Mouse (Mus musculus) B cell, adult 67 days (primary cell): ENCODE data around the gene Kctd19. TPM values are rescaled to one million over a fixed set of nuclear protein-coding genes. Genes with fewer than 3 reads are reported as not detected.

Experiments
- total RNA-seq, 2 experiments: library from RNA; stranded (reverse); gene quantifications; 4 replicates each; pipeline ENCODE4 v1.2.4; 2023

Gene Kctd19
- total RNA-seq = not detected

DNA sequence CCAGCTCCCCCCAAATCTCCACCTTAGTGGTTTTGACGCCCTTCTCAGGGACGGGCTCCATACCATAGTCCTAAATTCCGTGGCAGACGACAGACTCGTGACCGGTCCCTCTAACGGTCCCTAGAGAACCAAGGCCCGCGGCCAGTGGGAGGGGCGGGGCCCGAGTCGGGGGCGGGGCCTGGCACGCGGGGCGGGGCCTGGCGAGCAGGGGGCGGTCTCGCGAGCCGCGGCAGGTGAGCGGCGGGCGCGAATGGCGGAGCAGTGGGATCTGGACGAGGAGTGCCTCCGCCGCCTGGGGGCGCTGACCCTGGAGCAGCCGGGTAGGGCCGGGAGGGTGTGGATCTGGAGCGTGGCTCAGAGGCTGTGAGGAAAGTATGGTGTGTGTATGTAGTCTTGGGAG is at the start of gene Kctd19, which contains the start of gene Lrrc36:
TSS of gene Kctd19 (minus strand) at position 112 of the 400 bp plus-strand sequence.
TSS of gene Lrrc36 (plus strand) at position 181 of the 400 bp plus-strand sequence.

DNA sequence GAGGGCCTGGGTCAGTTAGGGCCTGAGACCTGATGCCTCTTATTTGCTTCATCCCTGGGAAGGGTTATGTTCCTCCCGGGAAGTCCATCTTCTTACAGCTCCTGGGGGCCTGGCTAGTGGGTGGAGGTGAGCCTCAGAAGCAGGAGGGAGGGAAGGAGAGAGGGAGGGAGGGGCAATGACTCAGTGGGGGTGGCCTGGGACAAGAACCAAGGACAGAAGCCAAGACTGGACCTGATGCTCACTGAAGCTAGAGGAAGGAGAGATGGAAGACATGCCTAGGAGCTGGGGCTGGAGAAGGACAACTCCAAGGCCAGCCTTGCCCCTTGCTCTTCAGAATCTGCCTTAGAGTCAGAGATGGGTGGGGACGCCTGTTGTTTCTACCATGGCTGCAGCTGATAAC is 40.3 kb downstream of the Kctd19 start, which contains the start of gene Plekhg4:
TSS of gene Plekhg4 (plus strand) at position 243 of the 400 bp plus-strand sequence.

DNA sequence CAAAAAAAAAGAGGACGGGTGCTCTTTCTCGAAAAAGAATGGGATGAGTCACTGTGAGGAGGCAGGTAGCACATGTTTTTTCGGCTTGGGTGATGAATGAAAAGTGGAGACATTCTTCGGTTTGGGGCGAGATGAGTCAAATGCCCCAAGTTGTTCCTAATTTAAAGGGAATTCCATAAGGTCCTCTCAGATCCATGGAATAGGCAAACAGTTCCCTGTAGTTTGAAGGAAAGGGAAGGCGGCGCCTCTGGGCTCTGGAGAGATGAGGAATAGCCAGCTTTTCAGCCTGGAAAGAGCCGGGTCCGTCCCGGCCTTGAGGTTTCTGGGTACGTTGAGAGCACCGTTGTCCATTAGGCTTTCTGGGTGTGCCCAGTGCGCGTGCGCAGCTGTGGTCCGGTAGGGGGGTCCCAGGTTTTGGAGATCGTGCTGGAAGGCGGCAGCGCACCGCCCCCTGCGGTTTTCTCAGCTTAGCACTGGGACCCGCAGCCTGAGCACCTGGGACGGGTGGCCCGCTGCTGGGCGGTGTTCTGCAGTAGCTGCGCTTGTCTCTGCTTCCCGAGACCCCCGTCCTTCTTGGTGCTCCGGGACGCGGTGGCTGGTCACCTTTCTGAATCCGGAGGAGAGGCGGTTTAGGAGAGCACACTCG is 64.7 kb downstream of the Kctd19 start, which contains the start of gene Slc9a5:
TSS of gene Slc9a5 (plus strand) at position 394 of the 646 bp plus-strand sequence.

DNA sequence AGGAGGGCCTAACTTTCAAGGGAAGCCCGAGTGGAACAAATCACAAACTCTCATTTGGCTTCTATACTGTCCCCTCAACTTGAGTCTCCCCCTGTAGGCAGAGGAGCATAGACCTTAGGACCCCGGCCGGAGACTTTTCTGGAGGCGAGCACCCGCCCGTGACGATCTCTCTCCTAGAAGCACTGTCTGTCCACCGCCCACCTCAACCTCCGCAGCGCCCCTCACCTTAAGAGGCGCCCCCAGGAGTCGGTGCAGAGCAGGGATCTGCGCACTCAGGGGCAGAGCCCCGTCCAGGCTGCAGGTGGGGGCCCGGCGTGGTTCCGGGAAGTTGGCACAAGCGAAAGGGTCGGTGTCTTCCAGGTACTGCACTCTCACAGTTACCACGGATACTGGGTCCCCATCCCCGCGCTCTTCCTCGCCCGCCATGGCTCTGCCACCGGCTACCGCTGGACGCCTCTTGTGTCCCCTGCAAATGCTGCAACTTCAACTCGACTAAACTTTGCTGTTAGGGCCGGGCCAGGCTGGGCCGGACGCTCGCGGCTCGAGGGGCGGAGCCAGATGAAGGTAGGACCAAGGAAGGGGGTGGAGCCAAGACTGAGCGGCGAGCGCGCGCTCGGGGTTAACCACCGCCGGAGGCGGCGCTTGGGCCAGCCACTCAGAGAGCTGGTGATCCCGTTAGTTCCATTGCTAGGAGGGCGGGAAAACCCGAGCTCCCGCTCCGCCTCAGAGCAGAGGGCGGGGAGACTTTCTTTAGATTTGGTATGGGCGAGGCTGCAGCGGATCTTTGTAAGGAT is 65.7 kb downstream of the Kctd19 start, which contains the start of gene Fhod1:
TSS of gene Fhod1 (minus strand) at position 526 of the 794 bp plus-strand sequence.

Other genes with a start within 250 kb of the Kctd19 start
- 10 to 100 TPM; 96.5 to 98.2 TPM for gene Cbfb, start 242.8 kb downstream of the Kctd19 start, total RNA-seq
- 10 to 100 TPM; 20.0 to 24.8 TPM for gene D230025D16Rik, start 188.4 kb downstream of the Kctd19 start, total RNA-seq
- 1 to 10 TPM; 1.1 to 1.7 TPM for gene B3gnt9, start 158.3 kb downstream of the Kctd19 start, total RNA-seq
- gene Tradd, start 148.9 kb downstream of the Kctd19 start, total RNA-seq = 10 to 100 TPM; 25.4 to 28.9 TPM
- gene Fbxl8, start 148.9 kb downstream of the Kctd19 start, total RNA-seq = 10 to 100 TPM in 1 of 2 experiments, 1 to 10 TPM in 1; 9.8 to 11.9 TPM
- gene Hsf4, start 143.7 kb downstream of the Kctd19 start, total RNA-seq = under 1 TPM in 1 of 2 experiments, not detected in 1; 0.59 TPM
- not detected for gene Nol3, start 137.4 kb downstream of the Kctd19 start, total RNA-seq
- 1 to 10 TPM; 5.4 to 5.9 TPM for gene 4931428F04Rik, start 123.6 kb downstream of the Kctd19 start, total RNA-seq
- 1 to 10 TPM; 1.3 to 2.1 TPM for gene Exoc3l, start 117.4 kb downstream of the Kctd19 start, total RNA-seq
- gene E2f4, start 115.8 kb downstream of the Kctd19 start, total RNA-seq = 10 to 100 TPM; 96.4 to 98.1 TPM
- gene Elmo3, start 107.9 kb downstream of the Kctd19 start, total RNA-seq = 1 to 10 TPM; 3.6 to 5.5 TPM
- gene Lrrc29, start 87.2 kb downstream of the Kctd19 start, total RNA-seq = 10 to 100 TPM in 1 of 2 experiments, 1 to 10 TPM in 1; 5.4 to 13.3 TPM
- 10 to 100 TPM; 28.9 to 33.3 TPM for gene Tmem208, start 87.1 kb downstream of the Kctd19 start, total RNA-seq
- 10 to 100 TPM; 39.5 to 39.7 TPM for gene Fhod1, start 65.5 kb downstream of the Kctd19 start, total RNA-seq
- gene Slc9a5, start 64.7 kb downstream of the Kctd19 start, total RNA-seq = 1 to 10 TPM in 1 of 2 experiments, under 1 TPM in 1; 0.89 to 1.5 TPM
- gene Plekhg4, start 40.2 kb downstream of the Kctd19 start, total RNA-seq = not detected
- not detected for gene Lrrc36, start 69 bp upstream of the Kctd19 start, total RNA-seq
- gene Tppp3, start 58.0 kb upstream of the Kctd19 start, total RNA-seq = 1 to 10 TPM in 1 of 2 experiments, under 1 TPM in 1; 0.56 to 1.3 TPM
- 1 to 10 TPM; 4.0 to 5.3 TPM for gene Zdhhc1, start 83.4 kb upstream of the Kctd19 start, total RNA-seq
- not detected for gene Hsd11b2, start 105.3 kb upstream of the Kctd19 start, total RNA-seq
- 10 to 100 TPM; 82.3 to 98.5 TPM for gene Atp6v0d1, start 152.5 kb upstream of the Kctd19 start, total RNA-seq
- 10 to 100 TPM; 24.3 to 32.2 TPM for gene Ripor1, start 191.8 kb upstream of the Kctd19 start, total RNA-seq
- gene Ctcf, start 223.1 kb upstream of the Kctd19 start, total RNA-seq = 100 to 1,000 TPM; 182 to 207 TPM
- not detected for gene Agrp, start 223.9 kb upstream of the Kctd19 start, total RNA-seq